Mouse (Mus musculus) retina, postnatal 1 day (tissue): ENCODE measurements around the gene Khdc4.

Source experiments
- DNase-seq: peaks from one replicate; pipeline ENCODE4 v3.0.0-alpha.2; 2012

The Khdc4 gene

DNA sequence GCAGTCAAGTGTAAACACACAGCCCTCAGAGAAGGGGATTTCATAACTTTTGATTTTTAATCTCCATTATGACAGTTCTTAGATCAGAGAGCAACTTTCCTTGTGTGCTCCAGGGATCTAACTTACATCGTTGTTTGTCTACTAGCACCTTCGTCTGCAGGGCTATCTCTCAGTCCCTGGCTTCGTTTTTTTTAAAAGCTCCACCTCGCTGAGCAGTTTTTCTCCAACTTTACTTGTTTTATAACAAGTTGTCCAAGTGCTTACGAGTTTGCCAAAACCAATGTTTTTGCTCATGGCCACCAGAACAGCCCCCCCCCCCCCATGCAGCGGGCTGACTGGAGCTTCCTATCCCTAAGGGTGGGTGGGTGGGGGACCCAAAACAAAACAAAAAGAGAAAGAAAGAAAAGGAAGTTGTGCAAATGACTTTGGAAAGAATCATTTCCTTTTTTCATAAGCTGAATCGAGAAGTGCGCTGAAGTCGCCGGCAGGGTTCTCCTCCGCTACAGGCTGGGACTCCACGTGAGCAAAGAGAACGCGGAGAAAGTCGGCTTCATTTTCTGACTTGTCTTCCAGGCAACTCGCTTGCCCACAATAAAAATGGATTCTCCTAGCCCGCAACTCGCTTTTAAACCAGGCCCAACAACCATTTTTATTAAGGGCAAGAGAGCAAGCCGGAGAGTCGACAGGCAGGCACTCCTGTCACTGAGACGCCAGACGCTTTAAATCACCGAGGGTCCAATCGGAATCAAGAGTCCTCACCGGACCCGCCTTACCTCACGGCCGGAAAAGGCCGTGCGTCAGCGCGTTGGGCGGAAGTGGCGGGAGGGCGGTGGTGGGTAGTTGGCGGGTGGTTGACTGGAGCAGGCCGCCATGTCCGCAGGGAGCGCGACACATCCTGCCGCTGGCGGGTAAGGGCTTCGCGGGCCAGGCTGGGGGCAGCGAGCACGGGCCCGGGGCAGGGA, at the start of gene Khdc4:
Gene Khdc4 (plus strand): TSS at position 824 of the 962 bp plus-strand sequence.
- peak; percentile 99 for DNase-seq

DNA sequence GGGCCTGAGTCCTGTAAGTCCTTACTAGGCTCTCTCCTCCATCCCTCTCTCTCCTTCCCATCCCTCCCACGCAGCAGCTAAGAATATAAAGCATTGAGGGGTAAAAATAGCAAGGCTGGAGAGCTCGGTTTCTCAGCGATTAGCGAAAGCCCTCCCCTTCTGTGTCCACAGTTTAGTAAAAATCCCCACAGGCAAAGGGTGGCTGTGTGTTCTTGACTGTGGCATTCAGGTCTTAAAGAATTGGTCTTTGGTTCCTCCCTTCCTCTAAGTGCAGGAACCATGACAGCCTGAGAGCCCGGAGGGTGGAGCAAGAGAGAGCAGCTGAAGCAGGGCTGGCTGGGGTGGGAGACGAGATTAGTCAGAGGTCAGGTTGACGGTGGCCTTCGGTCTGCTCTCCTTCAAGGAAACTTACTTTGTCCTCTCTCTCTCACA, 49.0 kb upstream of the Khdc4 start:
- no peak for DNase-seq

DNA sequence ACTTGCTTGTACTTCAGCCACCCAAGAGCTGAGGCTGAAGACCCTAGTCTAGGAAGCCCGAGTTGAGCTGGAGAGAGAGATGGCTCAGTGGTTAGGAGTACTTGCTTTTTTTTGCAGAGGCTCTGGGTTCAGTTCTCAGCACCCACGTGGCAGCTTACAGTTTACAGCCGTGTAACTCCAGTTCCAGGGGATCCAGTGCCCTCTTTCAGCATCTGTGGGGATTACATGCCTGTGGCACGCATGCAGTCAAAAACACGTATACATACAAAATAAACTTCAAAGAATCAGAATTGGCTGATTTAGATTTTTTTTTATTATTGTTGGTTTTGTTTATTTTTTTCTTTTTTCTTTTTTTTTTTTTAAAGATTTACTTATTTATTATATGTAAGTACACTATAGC, 48.5 kb upstream of the Khdc4 start:
- DNase-seq: no peak

DNA sequence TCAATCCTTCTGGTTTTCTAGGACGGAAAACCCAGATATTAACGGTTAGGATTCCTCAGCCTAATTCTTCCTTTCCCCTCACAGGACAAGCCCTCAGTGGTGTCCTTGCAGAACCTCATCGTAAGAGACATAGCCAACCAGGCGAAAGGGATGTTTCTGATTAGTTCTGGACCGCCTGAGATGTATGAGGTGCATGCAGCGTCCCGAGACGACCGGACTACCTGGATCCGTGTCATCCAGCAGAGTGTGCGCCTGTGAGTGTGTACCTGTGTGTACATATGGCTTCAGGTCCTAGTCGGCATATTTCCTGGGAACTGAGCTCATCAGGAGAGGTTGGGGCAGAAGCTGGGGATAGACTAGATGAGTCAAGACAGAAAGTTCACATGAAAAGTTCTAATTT, 46.4 kb upstream of the Khdc4 start:
- no peak for DNase-seq

DNA sequence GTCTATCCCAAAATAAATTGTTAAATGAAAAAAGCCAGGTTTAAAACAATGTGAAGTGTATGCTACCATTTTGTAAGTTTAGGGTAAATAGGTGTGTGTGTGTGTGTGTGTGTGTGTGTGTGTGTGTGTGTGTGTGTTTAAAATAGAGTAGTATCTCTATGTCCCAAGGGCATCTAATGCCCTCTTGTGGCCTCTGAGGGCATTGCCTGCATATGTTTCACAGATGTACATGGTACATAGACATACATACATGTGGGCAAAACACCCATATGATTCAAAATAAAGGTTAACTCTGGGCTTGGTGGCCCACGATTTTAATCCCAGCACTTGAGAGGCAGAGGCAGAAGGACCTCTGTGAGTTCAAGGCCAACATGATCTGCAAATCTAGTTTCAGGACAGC, 44.9 kb upstream of the Khdc4 start:
- DNase-seq: peak; percentile 80

DNA sequence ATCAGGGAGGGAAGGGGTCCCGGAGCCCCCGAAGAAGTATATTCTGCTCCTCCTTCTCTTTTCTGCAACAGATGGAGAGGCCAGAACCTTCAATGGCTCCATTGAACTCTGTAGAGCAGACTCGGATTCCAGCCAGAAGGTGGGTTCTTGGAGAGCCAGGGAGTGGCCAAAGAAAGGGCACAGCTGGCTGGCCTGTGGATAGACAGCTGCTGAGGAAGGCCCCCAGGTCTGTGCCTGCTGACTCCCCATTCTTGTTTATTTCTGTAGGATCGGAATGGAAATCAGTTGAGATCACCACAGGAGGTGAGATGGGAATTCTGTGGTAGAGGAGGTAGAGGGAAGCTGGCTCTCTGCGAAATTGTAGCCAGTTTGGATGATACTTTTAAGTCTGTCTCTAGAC, 42.5 kb upstream of the Khdc4 start:
- DNase-seq: no peak

DNA sequence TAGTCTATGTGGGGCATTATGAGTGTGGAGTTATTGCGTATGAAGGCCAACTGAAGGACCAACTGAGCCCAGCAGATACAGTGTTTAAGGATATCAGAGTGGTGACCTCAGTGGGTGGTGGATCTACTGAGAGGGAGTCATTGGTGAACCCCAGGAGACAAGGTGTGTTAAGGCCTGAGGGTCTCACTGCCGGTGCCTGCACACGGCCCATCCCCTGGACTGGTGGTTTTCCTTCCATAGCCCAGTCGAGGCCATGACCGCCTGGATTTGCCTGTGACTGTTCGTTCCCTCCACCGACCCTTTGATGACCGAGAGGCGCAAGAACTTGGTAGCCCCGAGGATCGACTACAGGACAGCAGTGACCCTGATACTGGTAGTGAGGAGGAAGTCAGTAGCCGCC, 39.7 kb upstream of the Khdc4 start:
- DNase-seq: no peak

DNA sequence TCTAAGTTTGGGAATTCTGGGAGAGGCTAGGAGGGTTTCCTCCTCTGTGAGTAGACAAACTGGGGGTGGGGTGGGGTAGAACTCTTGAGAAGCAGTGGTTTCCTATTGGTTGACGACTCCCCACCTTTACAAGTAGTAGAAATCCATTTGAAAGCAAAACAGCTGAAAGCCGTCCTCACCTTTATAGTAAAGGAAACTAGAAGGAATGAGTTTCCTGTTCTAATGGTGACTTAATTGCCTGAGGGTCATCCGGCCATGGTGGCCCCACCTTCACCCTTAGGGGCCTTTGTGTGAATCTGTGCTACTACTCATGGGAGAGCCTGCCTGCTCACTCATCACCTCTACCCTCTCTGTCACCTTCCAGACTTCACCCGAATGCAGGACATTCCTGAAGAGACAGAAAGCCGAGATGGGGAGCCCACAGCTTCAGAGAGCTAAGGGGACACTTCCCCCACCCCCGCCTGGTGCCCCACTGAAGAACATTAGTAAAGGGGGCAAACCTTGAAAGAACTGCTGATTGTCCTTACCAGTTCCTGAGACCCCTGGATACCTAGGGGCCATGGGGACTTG, 39.1 kb upstream of the Khdc4 start:
- no peak for DNase-seq

DNA sequence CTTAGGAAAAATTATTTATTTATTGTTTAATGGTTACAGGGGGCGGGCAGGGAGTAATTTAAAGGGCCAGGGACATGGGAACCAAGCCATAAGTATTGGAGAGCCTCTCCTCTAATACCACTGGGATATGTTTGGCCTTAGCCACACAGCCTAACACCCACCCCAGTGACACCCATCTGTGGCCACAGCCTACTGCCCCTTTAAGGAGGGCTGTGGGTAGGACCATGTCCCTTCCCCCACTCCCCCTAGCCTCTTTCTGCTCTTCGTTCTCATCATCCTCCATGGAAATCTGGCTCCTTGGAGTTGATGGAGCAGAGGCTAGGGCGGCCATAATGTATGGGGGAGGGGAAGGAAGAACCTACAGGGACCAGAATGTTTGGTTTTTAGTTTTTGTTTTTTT, 38.5 kb upstream of the Khdc4 start:
- no peak for DNase-seq

DNA sequence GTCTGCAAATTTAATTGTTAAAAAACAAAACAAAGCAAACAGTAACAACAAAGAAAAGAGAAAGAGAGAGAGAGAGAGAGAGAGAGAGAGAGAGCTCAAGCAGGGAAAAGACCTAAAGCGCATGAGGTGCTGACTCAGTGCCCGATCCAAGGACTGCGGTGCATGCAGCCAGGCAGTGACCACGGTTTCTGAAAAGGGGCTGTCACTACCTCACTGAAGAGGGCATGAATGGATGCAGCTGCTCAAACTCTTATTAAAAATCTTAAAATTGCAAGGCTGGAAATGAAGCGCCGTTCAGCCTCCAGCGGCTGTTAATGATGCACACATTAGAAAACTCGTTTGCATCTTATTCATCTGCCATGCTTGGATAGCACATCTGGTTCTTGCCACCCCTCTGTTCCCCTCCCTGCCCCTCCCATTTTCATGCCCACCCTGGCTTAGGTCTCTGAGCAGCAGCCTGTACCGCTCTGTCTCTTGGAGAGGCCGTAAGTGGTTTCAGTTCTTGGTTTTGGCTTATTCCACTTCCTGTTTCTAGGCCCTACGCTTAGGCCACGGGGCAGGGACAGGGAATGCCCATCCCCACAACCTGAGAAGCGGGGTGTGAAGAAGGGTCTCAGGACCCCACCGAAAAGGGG, 37.7 kb upstream of the Khdc4 start:
- DNase-seq: no peak

DNA sequence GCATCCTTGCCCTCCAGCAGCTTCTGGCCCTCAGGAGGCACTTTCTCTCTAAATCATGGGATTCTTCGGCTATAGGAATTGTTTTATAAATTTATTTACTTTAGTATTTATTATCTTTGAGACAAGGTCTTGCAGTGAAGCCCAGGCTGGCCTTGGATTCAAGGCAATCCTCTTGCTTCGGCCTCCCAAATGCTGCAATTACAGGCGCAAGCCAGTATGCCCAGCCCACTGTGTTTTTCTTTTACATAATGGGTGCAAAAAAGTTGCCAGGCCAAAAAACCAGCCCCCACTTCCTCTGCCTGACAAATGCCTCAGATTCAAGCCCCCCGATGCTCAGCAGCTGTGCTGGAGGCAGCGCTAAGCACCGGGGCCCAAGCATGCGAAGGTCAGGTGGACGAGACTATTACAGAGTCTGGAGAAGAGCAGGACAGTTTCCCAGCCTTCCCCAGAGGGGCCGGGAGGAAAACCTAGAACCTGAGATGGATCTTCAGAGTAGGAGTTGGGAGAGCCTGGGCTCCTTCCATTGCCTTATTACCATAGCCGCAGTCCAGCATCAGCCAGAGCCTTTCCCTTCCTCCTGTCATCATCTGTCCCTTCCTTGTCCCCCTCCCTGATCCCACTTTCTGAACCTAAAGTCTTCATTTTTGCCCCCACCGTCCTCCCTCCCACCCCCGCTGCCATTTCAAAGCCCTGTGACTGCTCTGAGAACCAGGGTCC, 37.0 kb upstream of the Khdc4 start:
- DNase-seq: no peak

DNA sequence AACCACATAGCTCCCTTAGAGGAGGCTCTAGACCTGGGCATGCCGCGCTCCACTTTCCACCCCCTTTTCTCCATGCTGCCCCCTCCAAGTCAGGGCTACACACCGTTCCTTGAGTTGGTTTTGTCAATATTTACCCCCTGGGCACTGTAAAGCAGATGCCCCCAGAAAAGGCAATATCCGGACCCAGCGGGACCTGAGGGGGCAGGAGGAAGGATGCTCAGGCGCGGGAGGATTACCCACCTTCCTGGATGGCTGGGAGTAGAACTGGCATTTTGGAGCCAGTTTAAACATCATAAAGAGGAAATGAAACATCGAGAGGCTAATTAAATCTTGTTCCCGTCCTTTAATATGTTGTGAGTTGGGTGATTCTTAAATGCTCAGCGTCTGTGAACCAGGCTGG, 36.4 kb upstream of the Khdc4 start:
- DNase-seq: no peak

DNA sequence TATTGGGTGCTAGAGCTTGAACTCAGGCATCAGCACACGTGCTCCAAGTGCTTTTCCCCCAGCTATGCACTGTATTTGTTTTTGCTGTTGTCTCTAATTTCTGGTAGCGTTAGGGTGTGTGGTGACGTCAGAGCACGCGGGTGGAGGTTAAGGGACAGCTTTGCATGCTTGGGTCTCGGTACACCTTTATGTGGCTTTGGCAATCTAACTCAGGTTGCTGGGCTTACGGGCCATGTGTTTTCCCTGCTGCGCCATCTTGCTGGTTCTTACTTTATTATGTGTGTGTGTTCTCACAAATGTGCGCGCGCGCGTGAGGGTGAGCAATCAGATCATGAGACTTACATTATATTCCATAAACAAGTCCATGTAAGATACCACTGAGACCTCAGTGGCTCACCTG, 35.6 kb upstream of the Khdc4 start:
- no peak for DNase-seq

DNA sequence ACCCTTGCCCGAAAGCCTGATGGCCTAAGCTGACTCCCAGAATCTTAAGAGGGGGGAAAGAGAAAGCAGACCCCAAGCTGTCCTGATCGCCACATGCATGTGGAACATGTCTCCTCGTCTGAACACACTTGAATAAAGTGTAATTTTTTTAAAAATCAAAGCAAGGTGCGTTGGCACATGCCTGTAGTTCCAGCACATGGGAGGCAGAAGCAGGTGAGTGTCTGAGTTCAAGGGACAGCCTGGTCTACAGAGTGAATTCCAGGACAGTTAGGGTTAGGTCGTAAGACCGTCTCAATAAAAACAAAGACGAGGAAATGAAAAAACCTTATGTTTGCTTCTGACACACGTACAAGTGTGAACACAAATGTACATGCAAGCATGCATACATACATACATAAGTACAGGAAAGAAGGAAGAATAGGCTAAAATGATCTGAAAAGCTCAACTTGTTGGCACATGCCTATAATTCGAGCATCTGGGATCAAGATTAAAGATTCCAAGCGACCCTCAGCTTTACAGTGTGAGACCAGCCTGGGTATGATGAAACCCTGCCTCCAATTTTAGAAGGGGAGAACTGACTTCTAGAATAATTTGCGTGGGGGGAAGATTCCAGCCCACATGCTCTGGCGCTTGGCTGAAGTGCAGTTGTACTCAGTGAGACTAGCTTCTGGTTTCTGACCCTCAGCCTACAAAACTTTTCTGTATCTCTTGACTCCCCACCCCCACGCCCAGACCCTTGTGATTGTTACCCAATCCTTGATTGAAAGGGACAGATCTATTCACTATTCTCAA, 34.7 kb upstream of the Khdc4 start:
- no peak for DNase-seq

DNA sequence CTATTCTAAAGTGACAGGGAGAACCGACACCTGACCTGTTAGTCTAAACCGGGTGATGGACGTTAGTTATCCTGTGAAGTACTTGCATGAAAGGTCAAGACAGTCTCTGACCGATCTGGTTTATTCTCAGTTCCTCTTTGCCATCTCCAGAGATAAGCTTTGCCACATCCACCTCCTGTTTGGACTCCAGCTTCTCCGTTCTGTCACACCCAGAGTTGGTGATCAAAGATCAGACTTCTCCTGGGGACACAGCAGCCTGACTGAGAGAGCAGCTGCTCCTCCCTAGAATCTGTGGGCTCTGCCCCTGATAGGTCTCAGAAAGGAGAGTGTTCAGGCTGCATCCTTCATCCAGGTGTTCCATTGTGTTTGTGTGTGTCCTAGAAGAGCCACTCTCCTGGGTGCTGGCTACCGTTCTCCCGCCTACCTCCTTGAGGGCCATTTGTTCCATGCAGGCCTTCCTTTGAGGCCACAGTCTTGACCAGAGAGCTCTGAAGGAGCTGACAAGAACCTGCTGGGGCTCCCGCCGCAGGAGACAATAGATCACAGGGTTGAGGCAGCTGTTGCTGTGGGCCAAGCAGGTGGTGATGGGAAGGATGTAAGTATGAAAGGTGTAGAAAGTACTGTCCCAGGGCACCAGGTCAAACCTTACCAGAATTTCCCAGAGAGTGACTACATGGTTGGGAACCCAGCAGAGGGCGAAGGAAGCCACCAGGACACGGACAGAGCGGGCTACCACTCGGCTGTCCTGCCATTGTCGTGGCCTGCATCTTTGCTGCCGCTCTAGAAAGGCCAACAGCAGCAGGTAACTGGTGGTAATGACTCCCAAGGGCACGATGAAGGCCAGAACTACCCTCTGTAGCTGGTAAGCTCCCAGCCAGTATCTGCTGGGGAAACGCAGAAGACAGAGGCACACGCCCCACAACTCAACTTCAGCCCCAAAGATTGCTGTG, 33.7 kb upstream of the Khdc4 start:
- no peak for DNase-seq

DNA sequence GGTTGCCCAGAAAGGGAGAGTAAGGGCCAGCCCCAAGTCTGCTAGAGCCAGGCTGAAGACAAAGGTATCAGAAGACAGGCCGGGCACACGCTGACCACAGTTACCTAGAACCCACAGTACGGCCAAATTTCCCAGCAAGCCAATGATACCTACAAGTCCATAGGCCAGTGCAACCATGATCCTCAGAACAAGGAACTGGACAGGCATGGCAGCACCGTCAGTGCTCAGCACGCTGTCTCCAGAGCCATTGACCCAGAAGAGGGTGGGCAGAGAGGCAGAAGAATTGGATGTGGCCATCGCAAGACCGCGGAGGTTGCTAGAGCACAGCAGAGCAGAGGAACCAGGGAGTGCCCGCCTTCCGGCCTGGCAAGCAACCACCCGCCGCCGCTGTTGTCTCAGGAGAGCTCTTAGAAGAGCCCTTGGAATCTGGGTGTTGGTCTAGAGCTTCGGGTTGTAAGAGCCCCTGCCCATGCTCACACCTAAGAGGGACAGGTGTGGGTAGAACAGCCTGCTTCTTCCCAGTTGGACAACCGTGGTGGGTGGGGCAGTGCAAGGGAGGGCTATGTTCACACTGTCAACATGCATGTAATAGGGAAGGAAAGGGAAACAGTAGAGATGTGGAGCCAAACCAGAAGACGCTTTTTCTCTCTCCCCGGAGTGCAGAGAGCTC, 32.6 kb upstream of the Khdc4 start, which contains the start of gene Rxfp4:
Gene Rxfp4 (minus strand): TSS at position 297 of the 670 bp plus-strand sequence.
- DNase-seq: peak; percentile 14

DNA sequence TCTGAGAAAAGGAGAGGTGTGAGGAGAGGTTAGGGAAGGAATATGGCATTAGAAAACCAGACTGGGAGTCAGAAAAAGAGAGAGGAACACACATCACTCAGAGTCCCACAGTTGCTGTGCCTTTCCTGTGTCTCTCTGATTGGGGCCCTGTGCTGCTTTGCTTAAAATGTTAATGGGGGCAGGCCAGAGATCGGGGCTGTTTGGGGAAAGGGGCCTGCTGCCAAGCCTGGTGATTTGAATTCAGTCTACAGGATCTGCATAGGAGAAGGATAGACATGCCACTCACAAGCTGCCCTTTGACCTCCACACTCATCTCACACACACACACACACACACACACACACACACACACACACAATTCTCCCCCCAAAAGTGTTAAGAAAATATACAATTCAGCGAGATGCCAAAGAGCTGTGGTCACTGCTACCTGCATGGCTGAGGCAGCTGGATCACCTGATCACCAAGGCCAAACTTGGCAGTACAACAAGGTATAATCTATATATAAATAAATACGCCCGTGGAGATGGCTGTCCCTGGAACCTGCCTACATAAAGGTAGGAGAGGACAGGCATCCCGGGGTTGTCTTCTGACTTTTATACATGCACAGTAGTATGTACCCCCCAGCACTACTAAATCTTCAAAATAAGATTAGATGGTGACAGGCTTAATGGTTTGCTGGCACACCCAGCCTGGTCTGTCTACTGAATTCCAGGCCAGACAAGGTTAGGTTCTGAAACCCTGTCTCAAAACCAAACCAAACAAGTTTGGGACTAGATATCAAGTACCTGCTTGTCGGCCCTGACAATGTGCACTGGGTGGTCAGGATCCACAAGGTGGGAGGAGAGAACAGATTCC, 31.9 kb upstream of the Khdc4 start:
- no peak for DNase-seq

DNA sequence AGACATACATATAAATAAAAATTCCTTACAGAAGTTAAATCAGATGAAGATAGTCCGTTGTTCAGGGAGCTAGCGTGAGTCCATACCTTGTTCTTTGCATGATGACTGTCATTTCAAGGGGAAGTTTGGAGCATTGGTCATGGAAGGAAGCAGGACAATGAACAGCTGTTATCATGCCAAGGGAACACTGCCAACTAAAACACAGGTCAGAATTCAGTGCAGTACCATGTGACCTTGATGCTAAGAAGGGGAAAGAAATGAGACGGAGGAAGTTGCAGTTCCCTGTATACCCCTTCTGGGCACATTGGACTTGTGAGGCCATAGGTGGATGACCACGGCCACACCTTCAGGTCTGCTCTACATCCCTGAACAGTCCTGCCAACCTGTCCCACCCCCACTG, 31.0 kb upstream of the Khdc4 start:
- no peak for DNase-seq

DNA sequence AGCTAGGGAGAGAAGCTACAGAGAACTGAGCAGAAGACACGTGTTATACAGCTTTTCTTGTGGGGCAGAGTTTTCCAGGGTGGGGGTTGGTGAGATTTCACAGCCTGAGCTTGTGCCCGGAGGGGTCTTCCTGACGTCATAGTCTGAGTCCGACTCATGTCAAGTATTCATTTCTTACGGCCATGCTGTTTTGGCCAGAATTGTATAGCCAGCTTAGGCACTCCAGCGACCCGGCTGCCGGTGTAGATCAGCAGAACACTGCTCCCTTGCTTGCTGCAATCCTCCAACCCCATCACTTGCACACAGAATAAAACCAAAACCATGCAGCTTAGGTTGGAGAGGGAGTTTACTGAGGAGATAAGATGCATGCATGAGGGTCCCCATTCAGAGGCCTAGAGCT, 30.0 kb upstream of the Khdc4 start:
- DNase-seq: no peak
